Mouse (Mus musculus) C2C12 (cell line): ENCODE measurements around the gene Gm1604a.
"Not testable (repeated sequence)": the region's sequence is repeated elsewhere in the genome, so short reads cannot be mapped to it uniquely, and the experiment has no call there.

Source experiments
- CEBPB ChIP-seq: IDR thresholded peaks from one replicate; pipeline ENCODE4 v1.6.1; 2011; ENCODE audit warnings: low read depth, mild to moderate bottlenecking, control low read depth, moderate library complexity
- CTCF ChIP-seq: IDR thresholded peaks from one replicate; pipeline ENCODE4 v1.5.1; 2011; ENCODE audit not compliant: control insufficient read depth, insufficient read depth, insufficient read length
- MAX ChIP-seq: IDR thresholded peaks from one replicate; pipeline ENCODE4 v1.6.1; 2011; ENCODE audit warnings: mild to moderate bottlenecking, control low read depth
- USF1 ChIP-seq: IDR thresholded peaks from one replicate; pipeline ENCODE4 v1.6.1; 2011; ENCODE audit warnings: low read depth, mild to moderate bottlenecking, control low read depth, moderate library complexity

DNA sequence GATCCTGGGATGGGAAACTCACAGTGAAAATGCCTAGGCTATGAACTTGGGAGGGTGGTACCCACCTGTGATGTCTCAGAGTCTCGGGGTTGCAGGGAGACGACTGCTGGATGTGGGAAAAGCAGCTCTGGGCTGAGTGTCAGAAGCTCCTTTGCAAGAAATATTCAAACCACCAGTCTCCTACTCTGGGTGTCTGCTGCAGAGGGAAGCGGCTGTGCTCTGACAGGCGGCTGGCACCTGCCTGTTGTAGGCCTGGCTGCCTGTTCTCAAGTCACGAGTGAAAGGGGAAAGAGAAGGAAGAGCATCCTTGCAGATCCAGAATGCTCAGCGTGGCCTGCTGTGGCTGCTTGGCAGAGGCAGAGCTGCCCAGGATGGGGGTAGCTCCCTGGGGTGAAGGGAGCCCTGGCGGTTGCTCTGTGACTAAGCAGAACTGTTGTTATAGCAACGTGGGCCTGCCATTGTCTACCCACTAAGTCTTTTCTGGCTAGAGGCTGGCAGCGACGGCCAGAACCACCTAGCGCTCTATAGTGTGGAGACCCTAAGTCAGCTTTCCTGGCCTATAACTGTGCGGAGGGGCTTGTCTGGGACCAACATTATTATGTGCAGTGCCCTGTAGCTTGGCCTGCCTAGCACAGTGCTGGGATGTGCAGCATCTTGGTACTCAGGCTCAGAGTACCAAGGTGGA, 72.6 kb downstream of the Gm1604a start:
- TF ChIP-seq CEBPB, CTCF, USF1, MAX: not testable (repeated sequence)
